Mouse (Mus musculus) embryonic facial prominence, embryonic 15.5 days (tissue): ENCODE results near the gene Ctsd. TPM values are rescaled to one million over a fixed set of nuclear protein-coding genes. Genes with fewer than 3 reads are reported as not detected.
A peak's percentile ranks its signal among the peaks of the same experiment; 100 is the strongest.

ENCODE experiments used
- ATAC-seq: fragments of 200-750 bp; cut with Nextera tagmentation; 2 replicates; pipeline ENCODE4 v1.8.0; 2017; ENCODE audit warnings: low read depth, moderate TSS enrichment; ENCODE audit not compliant: insufficient number of reproducible peaks, low FRiP score, low TSS enrichment
- H3K27ac ChIP-seq: fragments of 300-500 bp; sonication (generic); replicated peaks from 2 replicates; pipeline ENCODE4 v1.5.1; 2015; ENCODE audit warnings: mild to moderate bottlenecking, inconsistent platforms
- H3K27me3 ChIP-seq: fragments of 300-500 bp; sonication (generic); 2 replicates; pipeline ENCODE4 v1.6.1; 2015; ENCODE audit warnings: inconsistent platforms
- H3K36me3 ChIP-seq: fragments of 300-500 bp; sonication (generic); 2 replicates; pipeline ENCODE4 v1.6.1; 2015; ENCODE audit warnings: mild to moderate bottlenecking, inconsistent platforms
- H3K4me1 ChIP-seq: fragments of 300-500 bp; sonication (generic); 2 replicates; pipeline ENCODE4 v1.6.1; 2015; ENCODE audit warnings: inconsistent platforms
- H3K4me2 ChIP-seq: fragments of 300-500 bp; sonication (generic); replicated peaks from 2 replicates; pipeline ENCODE4 v1.6.1; 2015; ENCODE audit warnings: mild to moderate bottlenecking, inconsistent platforms
- H3K4me3 ChIP-seq: fragments of 300-500 bp; sonication (generic); replicated peaks from 2 replicates; pipeline ENCODE4 v1.5.1; 2015; ENCODE audit warnings: mild to moderate bottlenecking, inconsistent platforms
- H3K9ac ChIP-seq: fragments of 300-500 bp; sonication (generic); 2 replicates; pipeline ENCODE4 v1.6.1; 2015; ENCODE audit warnings: inconsistent platforms
- H3K9me3 ChIP-seq: fragments of 300-500 bp; sonication (generic); replicated peaks from 2 replicates; pipeline ENCODE4 v1.6.1; 2016; ENCODE audit warnings: inconsistent platforms
- WGBS: fragments of 180-500 bp; shearing (Covaris S2); methylation state at CpG from one replicate; pipeline ENCODE4 v1.1.7; 2015; 5-methylcytosine and 5-hydroxymethylcytosine counted together
- polyA plus RNA-seq: library from polyadenylated mRNA; unstranded; fragments of >200 nt; fragmentation: Nextera tagmentation; extraction: Ambion mirVana; gene quantifications from 2 replicates; pipeline ENCODE4 v1.2.1, GENCODE M21; 2015

The Ctsd gene
- 374 and 387 TPM in 2 replicates for polyA plus RNA-seq

GRCm38 (mm10) chr7:142387419-142388148 is at the start of gene Ctsd:
Ctsd (minus strand) TSS chr7:142388038.
- peaks cover 30% of the 10 kb centered on the region for H3K36me3 ChIP-seq
- peak within 1 kb of the TSS; percentile 84 for H3K4me2 ChIP-seq
- H3K4me1 ChIP-seq: peaks cover 26% of the 10 kb centered on the region
- WGBS: under 1% methylated on average over 55 of the region's 55 CpGs
- H3K27me3 ChIP-seq: no peaks in the 10 kb centered on the region
- H3K9ac ChIP-seq: peak within 1 kb of the TSS; percentile 73
- H3K9me3 ChIP-seq: no peaks in the 10 kb centered on the region
- peak within 1 kb of the TSS; percentile 83 for H3K27ac ChIP-seq
- ATAC-seq: peak; percentile 95
- H3K4me3 ChIP-seq: peak within 1 kb of the TSS; percentile 87

- Histone ChIP-seq H3K36me3 (no peaks in the 10 kb centered on the region), H3K4me1 (peaks cover 66% of the 10 kb centered on the region), H3K27ac (peak overlapping the region; percentile 81), H3K9ac (no peak overlapping the region), H3K4me2 (no peak overlapping the region), H3K9me3 (no peaks in the 10 kb centered on the region), H3K27me3 (no peaks in the 10 kb centered on the region), H3K4me3 (no peak overlapping the region)
- peak; percentile 8; the same call in 1 of the 2 replicates for ATAC-seq
- 66% methylated on average over 5 of the region's 5 CpGs for WGBS
Measured at GRCm38 (mm10) chr7:142437324-142437723, 49.5 kb upstream of the Ctsd start.

DNA sequence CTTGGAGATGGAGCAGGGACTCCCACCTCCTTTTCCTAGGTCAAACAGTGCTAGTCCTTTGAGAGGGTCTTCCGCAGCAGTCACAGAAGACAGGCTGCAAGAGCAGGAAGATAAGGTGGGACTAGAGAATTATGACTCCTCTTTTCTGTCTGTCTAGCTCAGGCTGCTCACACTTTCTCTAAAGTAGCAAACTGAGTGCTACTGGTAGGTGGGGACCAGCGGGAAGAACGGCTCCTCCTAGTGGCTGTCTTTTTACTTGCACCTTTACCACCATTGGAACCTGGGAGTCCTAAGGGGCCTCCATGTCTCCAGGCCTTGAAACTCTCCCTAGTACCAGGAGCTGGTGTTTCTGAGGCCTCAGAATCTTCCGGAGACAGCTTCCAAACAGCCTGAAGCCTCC is 47.7 kb upstream of the Ctsd start:
- Histone ChIP-seq H3K9me3 (no peaks in the 10 kb centered on the region), H3K27ac (peak overlapping the region; percentile 79), H3K4me3 (no peak overlapping the region), H3K36me3 (no peaks in the 10 kb centered on the region), H3K4me2 (no peak overlapping the region), H3K9ac (no peak overlapping the region), H3K27me3 (no peaks in the 10 kb centered on the region), H3K4me1 (peaks cover 61% of the 10 kb centered on the region)
- WGBS: 31% methylated on average over 4 of the region's 4 CpGs
- no peak for ATAC-seq

DNA sequence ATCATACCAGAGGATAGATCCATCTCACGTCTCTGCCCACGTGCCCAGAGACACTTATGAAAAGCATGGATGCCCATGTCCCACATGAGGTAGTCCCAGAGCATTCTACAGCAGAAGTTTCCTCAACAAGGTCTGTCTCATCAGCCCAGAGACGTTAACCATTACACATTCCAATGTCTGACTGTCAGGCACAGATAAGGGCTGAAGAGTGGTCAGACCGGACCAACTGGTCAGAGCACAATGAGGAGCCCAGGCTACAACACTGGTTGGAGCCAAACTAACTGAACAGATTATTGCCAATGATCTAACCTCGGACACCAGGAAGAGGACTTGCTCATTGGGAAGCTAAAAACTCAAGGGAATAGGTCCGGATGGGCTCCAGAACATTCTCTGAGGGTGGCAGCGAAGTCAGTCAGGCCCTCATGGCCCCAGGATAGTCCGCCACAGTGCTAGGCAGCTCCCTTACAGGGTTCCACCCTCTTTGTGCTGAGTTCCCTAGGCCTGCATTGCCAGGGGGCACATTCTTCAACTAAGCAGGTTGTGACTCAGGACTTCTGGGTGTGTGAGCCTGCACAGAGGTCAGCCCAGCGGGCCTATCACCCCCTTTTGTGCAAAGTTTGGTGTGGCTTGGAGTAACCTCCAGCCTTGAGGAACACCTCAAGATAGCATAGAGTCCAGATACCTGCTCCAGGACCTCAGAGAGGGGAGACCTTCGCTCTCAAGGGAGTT is 46.5 kb upstream of the Ctsd start, which contains the start of gene Syt8:
TSS of gene Syt8 (plus strand) at position 714 of the 729 bp plus-strand sequence.
- Histone ChIP-seq H3K4me2 (no peak within 1 kb of the TSS), H3K27ac (peak within 1 kb of the TSS; percentile 79)
- no peak for ATAC-seq

GRCm38 (mm10) chr7:142433623-142434022 is 45.8 kb upstream of the Ctsd start:
- H3K4me2 ChIP-seq: no peak overlapping the region
- no peaks in the 10 kb centered on the region for H3K27me3 ChIP-seq
- H3K36me3 ChIP-seq: no peaks in the 10 kb centered on the region
- H3K27ac ChIP-seq: peak overlapping the region; percentile 79
- peaks cover 66% of the 10 kb centered on the region for H3K4me1 ChIP-seq
- 20% methylated on average over 19 of the region's 19 CpGs for WGBS
- ATAC-seq: peak; percentile 13; the same call in 1 of the 2 replicates
- no peak overlapping the region for H3K4me3 ChIP-seq
- no peaks in the 10 kb centered on the region for H3K9me3 ChIP-seq
- no peak overlapping the region for H3K9ac ChIP-seq

More for the DNA sequence above, 46.5 kb upstream of the Ctsd start, which contains the start of gene Syt8:
- WGBS: 73% methylated on average over 10 of the region's 10 CpGs
- H3K9me3 ChIP-seq: no peaks in the 10 kb centered on the region
- no peak within 1 kb of the TSS for H3K4me3 ChIP-seq
- no peaks in the 10 kb centered on the region for H3K27me3 ChIP-seq
- peaks cover 65% of the 10 kb centered on the region for H3K4me1 ChIP-seq
- no peaks in the 10 kb centered on the region for H3K36me3 ChIP-seq
- H3K9ac ChIP-seq: no peak within 1 kb of the TSS

GRCm38 (mm10) chr7:142431106-142431505 is 43.3 kb upstream of the Ctsd start:
- no peak overlapping the region for H3K9ac ChIP-seq
- no peaks in the 10 kb centered on the region for H3K36me3 ChIP-seq
- ATAC-seq: peak; percentile 34; the same call in 1 of the 2 replicates
- no peak overlapping the region for H3K4me3 ChIP-seq
- H3K4me1 ChIP-seq: peaks cover 59% of the 10 kb centered on the region
- H3K27me3 ChIP-seq: no peaks in the 10 kb centered on the region
- H3K4me2 ChIP-seq: no peak overlapping the region
- peak overlapping the region; percentile 86 for H3K27ac ChIP-seq
- WGBS: 78% methylated on average over 14 of the region's 14 CpGs
- no peaks in the 10 kb centered on the region for H3K9me3 ChIP-seq

DNA sequence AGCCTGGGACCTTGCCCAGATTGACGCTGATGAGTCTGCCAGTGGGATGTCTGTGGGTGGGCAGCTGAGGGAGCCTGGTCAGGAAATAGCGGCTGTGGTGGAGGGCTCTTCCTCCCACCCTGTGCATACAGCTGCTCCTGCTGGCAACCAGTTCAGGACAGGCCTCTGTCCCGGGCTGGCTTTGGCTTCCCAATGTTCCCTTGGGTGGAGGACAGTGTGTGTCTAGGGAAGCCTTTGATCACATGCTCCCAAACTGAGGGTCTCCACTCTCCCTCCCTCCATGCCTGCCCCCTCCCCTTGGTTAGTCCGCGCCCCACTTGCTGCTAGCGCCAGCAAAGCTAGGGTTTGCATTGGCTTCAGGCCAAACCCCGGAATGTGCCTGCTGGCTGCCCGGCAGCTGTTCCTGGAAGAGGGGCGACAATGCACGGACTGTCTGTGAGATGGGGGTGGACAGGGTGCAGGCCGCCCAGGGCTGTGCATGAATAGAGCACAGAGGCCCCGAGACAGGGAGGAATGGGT is 42.4 kb upstream of the Ctsd start:
- no peaks in the 10 kb centered on the region for H3K27me3 ChIP-seq
- H3K9me3 ChIP-seq: no peaks in the 10 kb centered on the region
- no peak overlapping the region for H3K4me3 ChIP-seq
- peak overlapping the region; percentile 22; the same call in 1 of the 2 replicates for H3K4me2 ChIP-seq
- ATAC-seq: peak; percentile 80
- peaks cover 56% of the 10 kb centered on the region for H3K4me1 ChIP-seq
- no peaks in the 10 kb centered on the region for H3K36me3 ChIP-seq
- H3K9ac ChIP-seq: no peak overlapping the region
- WGBS: 18% methylated on average over 12 of the region's 12 CpGs
- H3K27ac ChIP-seq: peak overlapping the region; percentile 86

DNA sequence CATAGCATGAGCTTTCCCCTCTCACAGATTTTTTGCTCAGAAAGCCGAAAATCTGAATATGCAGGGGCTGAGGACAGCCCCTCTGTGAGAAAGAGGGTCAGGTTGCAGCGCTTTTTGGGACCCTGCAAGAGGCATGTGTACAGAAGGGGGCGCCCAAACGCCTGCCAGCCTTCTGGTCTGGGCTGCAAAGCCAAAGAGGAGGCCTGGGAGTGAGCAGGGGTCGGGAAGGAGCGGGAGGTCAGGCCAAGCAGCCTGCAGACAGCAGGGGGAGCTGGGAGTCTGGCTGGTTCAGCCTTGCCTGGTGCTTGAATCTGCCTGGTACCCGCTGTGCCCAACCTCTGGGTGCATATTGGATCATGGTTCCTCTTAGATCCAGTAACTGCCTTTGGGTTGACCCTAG is 40.4 kb upstream of the Ctsd start:
- H3K36me3 ChIP-seq: no peaks in the 10 kb centered on the region
- no peak overlapping the region for H3K9ac ChIP-seq
- no peak for ATAC-seq
- H3K4me2 ChIP-seq: no peak overlapping the region
- H3K4me3 ChIP-seq: no peak overlapping the region
- 15% methylated on average over 7 of the region's 7 CpGs for WGBS
- no peaks in the 10 kb centered on the region for H3K9me3 ChIP-seq
- H3K27ac ChIP-seq: peak overlapping the region; percentile 86
- H3K4me1 ChIP-seq: peaks cover 36% of the 10 kb centered on the region
- no peaks in the 10 kb centered on the region for H3K27me3 ChIP-seq

- Histone ChIP-seq H3K4me2 (no peak overlapping the region), H3K4me1 (peaks cover 20% of the 10 kb centered on the region), H3K9ac (no peak overlapping the region), H3K27me3 (no peaks in the 10 kb centered on the region), H3K4me3 (no peak overlapping the region), H3K36me3 (no peaks in the 10 kb centered on the region), H3K9me3 (no peaks in the 10 kb centered on the region), H3K27ac (no peak overlapping the region)
- 59% methylated on average over 11 of the region's 11 CpGs for WGBS
- no peak for ATAC-seq
Measured at GRCm38 (mm10) chr7:142425641-142426213, 37.9 kb upstream of the Ctsd start.

DNA sequence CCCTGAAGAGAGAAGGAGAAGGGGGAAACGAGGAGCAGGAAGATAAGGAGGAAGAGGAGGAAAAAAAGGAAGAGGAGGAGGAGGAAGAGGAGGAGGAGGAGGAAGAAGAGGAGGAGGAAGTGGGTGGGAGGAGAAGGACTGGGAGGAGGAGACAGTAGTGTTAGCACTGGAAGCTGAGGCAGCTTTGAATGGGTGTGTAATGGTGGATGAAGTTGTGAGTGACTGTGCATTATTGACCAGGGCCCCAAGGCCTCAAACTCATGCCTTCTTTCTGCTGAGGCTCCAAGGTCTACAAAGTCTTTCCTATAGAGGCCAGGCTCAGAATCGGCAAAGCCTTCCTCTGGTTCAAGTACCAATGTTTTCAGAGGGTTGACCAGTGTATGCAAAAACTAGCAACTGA is 34.0 kb upstream of the Ctsd start:
- Histone ChIP-seq H3K9ac (no peak overlapping the region), H3K4me1 (no peaks in the 10 kb centered on the region), H3K4me3 (no peak overlapping the region), H3K9me3 (no peaks in the 10 kb centered on the region), H3K36me3 (no peaks in the 10 kb centered on the region), H3K27ac (no peak overlapping the region), H3K4me2 (no peak overlapping the region), H3K27me3 (no peaks in the 10 kb centered on the region)
- 66% methylated on average over 2 of the region's 2 CpGs for WGBS
- ATAC-seq: no peak

GRCm38 (mm10) chr7:142419887-142420286 is 32.0 kb upstream of the Ctsd start:
- Histone ChIP-seq H3K4me1 (no peaks in the 10 kb centered on the region), H3K36me3 (no peaks in the 10 kb centered on the region), H3K27ac (no peak overlapping the region), H3K4me2 (no peak overlapping the region), H3K27me3 (no peaks in the 10 kb centered on the region), H3K9me3 (no peaks in the 10 kb centered on the region), H3K9ac (no peak overlapping the region), H3K4me3 (no peak overlapping the region)
- WGBS: 77% methylated on average over 5 of the region's 5 CpGs
- no peak for ATAC-seq
